Mouse (Mus musculus): ENCODE data around the gene Nfu1.
"Not testable (repeated sequence)": the region's sequence is repeated elsewhere in the genome, so short reads cannot be mapped to it uniquely, and the experiment has no call there.

The Nfu1 gene

DNA sequence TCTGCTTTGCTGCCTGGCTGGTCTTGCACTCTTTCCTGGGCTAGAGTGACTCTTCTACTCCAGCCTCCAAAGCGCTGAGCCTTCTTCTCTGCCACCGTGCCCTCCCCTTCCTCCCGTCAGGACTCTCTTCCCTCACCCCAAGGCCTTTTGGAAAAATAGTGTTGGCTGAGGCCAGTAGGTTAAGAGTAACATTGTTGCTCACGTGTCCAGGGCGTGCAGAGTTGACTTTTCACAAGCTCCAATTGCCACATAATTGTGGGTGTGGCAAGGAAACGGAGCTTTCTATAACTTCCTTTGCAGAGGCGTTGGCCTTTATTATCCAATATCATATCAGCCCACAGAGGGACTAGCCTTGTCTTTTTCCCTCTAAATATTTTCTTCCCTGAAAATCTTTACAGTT, 17.9 kb downstream of the Nfu1 start:
- DNase-seq (ENCODE audit: low spot score), result no peak

- no peak for DNase-seq (ENCODE audit: low spot score)
Measured at GRCm38 (mm10) chr6:87028881-87029280, 19.8 kb downstream of the Nfu1 start.

- not testable (repeated sequence) for DNase-seq (ENCODE audit: low spot score)
Measured at GRCm38 (mm10) chr6:87031310-87031709, 22.3 kb downstream of the Nfu1 start.

DNA sequence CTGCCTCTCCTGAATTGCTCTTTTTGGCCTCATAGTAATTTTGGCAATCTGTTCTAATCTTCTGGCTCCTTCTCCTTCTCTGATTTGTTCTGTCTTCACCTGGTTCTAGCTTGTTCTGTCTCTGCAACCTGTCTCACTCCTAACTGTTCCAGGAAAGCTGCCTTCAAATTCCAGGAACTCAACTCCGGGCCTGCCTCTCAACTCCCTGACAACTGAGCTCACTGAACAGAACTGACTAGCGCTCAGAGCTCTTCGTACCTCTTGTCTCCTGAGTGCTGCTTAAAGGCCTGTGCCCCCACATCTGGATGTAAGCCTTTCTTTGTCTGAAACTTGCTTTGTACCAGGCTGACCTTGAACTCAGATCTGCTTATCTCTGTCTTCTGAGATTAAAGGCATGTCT, 23.4 kb downstream of the Nfu1 start:
- DNase-seq (ENCODE audit: low spot score), result no peak

GRCm38 (mm10) chr6:87034395-87034794, 25.4 kb downstream of the Nfu1 start:
- no peak for DNase-seq (ENCODE audit: low spot score)

DNA sequence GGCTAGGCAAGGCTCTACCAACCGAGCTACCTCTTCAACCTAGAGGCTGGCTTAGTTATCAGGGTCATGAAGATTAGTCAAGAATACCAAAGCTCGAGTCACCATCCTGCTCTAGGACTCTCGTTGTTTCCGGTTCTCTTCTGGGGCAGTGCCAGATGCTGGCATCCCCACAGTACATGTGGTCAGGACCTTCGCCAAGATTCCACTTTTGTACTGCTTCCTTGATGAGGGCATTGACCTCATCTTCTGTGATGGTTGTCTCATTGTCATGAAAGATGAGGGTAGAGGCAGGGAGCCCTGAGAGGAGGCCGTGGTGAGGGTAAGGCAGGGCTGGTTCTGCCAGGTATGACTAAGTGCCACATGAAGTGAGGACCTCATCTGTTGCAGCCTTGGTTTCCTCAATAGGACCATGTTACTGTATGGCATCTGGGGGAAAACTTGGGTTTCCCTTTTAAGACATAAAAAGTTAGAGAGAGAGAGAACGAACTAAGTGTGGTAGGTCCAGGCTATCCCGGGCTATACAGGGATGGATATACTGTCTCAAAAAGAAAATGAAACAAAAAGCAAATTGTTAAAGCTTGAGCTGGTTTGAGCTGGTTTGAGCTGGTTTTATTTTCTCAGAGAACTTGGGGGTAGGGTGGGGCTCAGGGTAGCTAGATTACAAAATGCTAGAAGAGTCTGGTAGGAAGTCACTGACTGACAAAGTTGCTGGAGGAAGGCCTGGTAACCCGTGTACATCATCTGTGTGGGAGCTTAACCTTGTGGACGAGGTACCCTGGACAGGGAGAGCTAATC, 29.0 kb downstream of the Nfu1 start:
- DNase-seq (ENCODE audit: low spot score), result no peak

- DNase-seq (ENCODE audit: low spot score), result no peak
Measured at GRCm38 (mm10) chr6:87039161-87039560, 30.1 kb downstream of the Nfu1 start.

- peak; percentile 21 for DNase-seq (ENCODE audit: low spot score)
Measured at GRCm38 (mm10) chr6:87040971-87041370, 31.9 kb downstream of the Nfu1 start.

GRCm38 (mm10) chr6:87041431-87041830, 32.4 kb downstream of the Nfu1 start:
- no peak for DNase-seq (ENCODE audit: low spot score)

GRCm38 (mm10) chr6:87042004-87042336, 32.9 kb downstream of the Nfu1 start:
- no peak for DNase-seq (ENCODE audit: low spot score)

- DNase-seq (ENCODE audit: low spot score), result peak; percentile 94
Measured at GRCm38 (mm10) chr6:87042337-87043130, 33.5 kb downstream of the Nfu1 start, which contains the start of gene Gfpt1. TSS of gene Gfpt1 (plus strand) at chr6:87042846.

DNA sequence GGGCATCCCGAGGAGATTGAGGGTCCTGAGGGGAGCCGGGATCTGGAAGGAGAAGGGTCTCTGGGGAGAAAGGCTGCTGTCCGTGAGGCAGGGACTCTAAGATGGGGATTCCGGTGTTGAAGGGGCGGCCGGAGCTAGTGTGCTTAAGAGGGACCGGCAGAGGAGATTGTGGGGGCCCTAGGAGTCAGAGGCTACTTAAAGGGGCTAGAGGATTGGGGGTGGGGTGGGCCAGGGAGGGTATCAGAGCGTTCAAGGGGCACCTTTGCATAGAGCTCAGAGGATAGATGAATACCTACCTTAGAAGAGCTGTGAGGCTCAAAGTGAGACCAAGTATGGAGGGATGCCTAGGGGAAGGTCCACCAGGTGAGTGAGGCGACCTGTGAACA, 34.1 kb downstream of the Nfu1 start:
- no peak for DNase-seq (ENCODE audit: low spot score)

- DNase-seq (ENCODE audit: low spot score), result no peak
Measured at GRCm38 (mm10) chr6:87044895-87045294, 35.9 kb downstream of the Nfu1 start.

GRCm38 (mm10) chr6:87045507-87045906, 36.5 kb downstream of the Nfu1 start:
- no peak for DNase-seq (ENCODE audit: low spot score)

GRCm38 (mm10) chr6:87048712-87049111, 39.7 kb downstream of the Nfu1 start:
- not testable (repeated sequence) for DNase-seq (ENCODE audit: low spot score)

- DNase-seq (ENCODE audit: low spot score), result no peak
Measured at GRCm38 (mm10) chr6:87051886-87052425, 42.9 kb downstream of the Nfu1 start.

DNA sequence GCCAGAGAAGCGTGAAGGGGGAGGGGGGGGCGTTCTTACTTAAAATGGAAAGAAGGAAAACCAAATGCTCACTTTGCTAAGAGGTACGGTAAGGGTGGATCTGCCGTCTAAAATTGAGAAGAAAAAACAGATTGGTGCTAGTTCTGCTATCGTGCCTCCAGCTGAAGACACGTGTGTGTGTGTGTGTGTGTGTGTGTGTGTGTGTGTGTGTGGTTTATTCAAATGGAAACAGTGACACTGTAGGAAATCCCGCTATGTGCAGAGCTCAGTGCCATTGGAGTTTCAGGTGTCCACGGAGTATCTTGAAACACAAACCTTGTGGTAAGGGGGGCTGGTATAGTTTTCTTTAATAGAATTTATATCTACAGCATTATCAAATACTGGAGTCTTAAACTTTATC, 45.2 kb downstream of the Nfu1 start:
- no peak for DNase-seq (ENCODE audit: low spot score)

DNA sequence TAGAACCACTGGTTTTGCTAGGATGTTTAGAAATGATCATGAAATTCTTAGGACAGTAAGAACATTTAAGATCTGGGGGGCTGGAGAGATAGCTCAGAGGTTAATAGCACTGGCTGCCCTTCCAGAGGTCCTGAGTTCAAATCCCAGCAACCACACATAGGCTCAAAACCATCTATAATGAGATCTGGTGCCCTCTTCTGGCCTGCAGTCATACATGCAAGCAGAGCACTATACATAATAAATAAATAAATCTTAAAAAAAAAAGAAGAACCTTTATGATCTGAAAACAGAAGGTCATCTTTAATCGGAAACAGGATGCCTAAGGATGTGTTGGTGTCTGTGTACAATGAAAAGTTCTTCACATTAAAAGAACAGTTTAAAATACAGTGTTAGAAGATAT, 50.7 kb downstream of the Nfu1 start:
- no peak for DNase-seq (ENCODE audit: low spot score)

GRCm38 (mm10) chr6:87063586-87063985, 54.5 kb downstream of the Nfu1 start:
- DNase-seq (ENCODE audit: low spot score), result no peak

GRCm38 (mm10) chr6:87068209-87068608, 59.2 kb downstream of the Nfu1 start:
- no peak for DNase-seq (ENCODE audit: low spot score)

DNA sequence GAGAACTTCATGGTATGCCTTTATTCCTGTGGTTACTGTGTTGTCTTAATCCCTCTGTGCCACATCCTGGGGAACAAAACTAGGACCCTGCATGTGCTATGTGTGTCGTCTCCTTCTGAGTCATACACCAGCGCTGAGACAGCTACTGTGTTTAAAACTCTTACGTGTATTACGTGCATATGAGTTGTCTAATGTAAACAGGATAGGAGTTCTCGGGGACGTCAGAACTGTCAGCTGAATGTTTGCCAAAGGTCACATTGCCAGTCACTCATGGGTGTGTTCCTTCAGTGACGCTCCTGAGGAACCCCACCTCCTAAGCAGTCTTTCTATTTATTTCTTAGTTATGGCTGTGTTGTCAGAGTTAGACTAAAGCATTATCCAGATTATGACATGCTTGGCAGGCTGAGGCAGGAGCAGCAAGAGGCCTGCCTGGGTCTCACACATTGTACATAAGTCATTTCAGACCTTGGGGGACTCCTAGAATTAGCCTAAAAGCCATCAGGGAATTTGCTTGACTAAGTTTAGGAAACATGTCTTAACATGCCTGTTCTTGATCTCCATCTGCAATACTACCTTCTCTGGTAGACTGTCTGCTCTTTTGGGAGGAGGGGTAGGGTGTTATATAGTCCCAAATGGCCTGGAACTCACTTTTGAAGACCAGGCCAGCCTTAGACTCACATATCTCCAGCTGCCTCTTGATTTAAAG, 60.3 kb downstream of the Nfu1 start:
- DNase-seq (ENCODE audit: low spot score), result no peak

- DNase-seq (ENCODE audit: low spot score), result no peak
Measured at GRCm38 (mm10) chr6:87070641-87071040, 61.6 kb downstream of the Nfu1 start.

GRCm38 (mm10) chr6:87072759-87073158, 63.7 kb downstream of the Nfu1 start:
- DNase-seq (ENCODE audit: low spot score), result no peak

All from layer of hippocampus, adult 11-12 months (tissue).